ENCODE assay signal across 25 mouse cellular contexts in genomic region chr5:45219101-45219500, GRCm38 (mm10).
DNase-seq lines count a peak whose midpoint lies in the region; ATAC-seq and TF ChIP-seq lines count a peak whose summit lies in the region.
"Had no signal": no experiment of that assay in that cellular context is flagged by ENCODE, and none has a peak within 500 bp of the region (broad histone marks: within the 10 kb centered on the region; RNA-seq: fewer than 3 reads in every experiment).

No protein-coding gene starts in this region.

- no peak for TF ChIP-seq POLR2A in bone marrow macrophage, adult 2 months (IDR thresholded peaks at IDR 0.05; ENCODE audit: borderline replicate concordance, low read depth, low read length)
- TF ChIP-seq POLR2A in brain, embryonic 14.5 days (IDR thresholded peaks at IDR 0.05; ENCODE audit: borderline replicate concordance, extremely low read depth, insufficient read depth, insufficient read length, poor library complexity, severe bottlenecking) = no peak

- no peak for DNase-seq in frontal cortex, postnatal 25 days (ENCODE audit: low spot score in 2 of 2)
- DNase-seq in midbrain, postnatal 0 days (ENCODE audit: low spot score) = peak; percentile 34
- no peak for DNase-seq in midbrain, embryonic 11.5 days (ENCODE audit: low spot score, missing footprints)
- DNase-seq in brain, embryonic 14.5 days (ENCODE audit: low read depth) = peak; percentile 50
- no peak for DNase-seq in lung, adult 18-20 months
- DNase-seq: adrenal gland, adult 8-10 months; adrenal gland, postnatal 25 days; cerebellum, adult 11-12 months; cerebellum, adult 8-10 months; cerebellum, postnatal 10 days; cerebellum, postnatal 36 days; embryo, embryonic 11 days; kidney, adult 11 months; kidney, adult 8-10 months had no signal

- no peak overlapping the region for H3K27ac ChIP-seq in midbrain, postnatal 0 days (ENCODE audit: low read depth, low read length)
- H3K27ac ChIP-seq in midbrain, embryonic 11.5 days (ENCODE audit: low read depth, low read length) = no peak overlapping the region
- H3K27ac ChIP-seq in bone marrow macrophage, adult 2 months (ENCODE audit: insufficient read depth, low read depth, low read length) = peak overlapping the region; percentile 78; the same call in 1 of the 2 replicates
- H3K27ac ChIP-seq: embryonic facial prominence, embryonic 10.5 days; embryonic facial prominence, embryonic 13.5 days; forebrain, embryonic 15.5 days; hindbrain, embryonic 14.5 days; intestine, embryonic 15.5 days had no signal

- TF ChIP-seq CTCF in midbrain, postnatal 0 days (IDR thresholded peaks at IDR 0.05) = no peak
- TF ChIP-seq CTCF in bone marrow macrophage, adult 2 months (IDR thresholded peaks at IDR 0.05; ENCODE audit: low read depth, low read length) = no peak
- TF ChIP-seq CTCF in brain, embryonic 14.5 days (IDR thresholded peaks at IDR 0.05; ENCODE audit: borderline replicate concordance, extremely low read depth, insufficient read depth, insufficient read length) = no peak

- no peak overlapping the region for H3K4me3 ChIP-seq in midbrain, postnatal 0 days (ENCODE audit: low read depth, low read length)
- no peak overlapping the region for H3K4me3 ChIP-seq in midbrain, embryonic 11.5 days (ENCODE audit: low read depth, low read length)
- no peak overlapping the region for H3K4me3 ChIP-seq in bone marrow macrophage, adult 2 months (ENCODE audit: insufficient read depth, low read length)
- H3K4me3 ChIP-seq: embryonic facial prominence, embryonic 10.5 days; embryonic facial prominence, embryonic 13.5 days; erythroblast, embryonic 14.5 days; forebrain, embryonic 15.5 days; intestine, embryonic 15.5 days had no signal

- H3K9me3 ChIP-seq in midbrain, postnatal 0 days (ENCODE audit: low read length) = no peaks in the 10 kb centered on the region
- no peaks in the 10 kb centered on the region for H3K9me3 ChIP-seq in midbrain, embryonic 11.5 days (ENCODE audit: control insufficient read depth, low read length)
- H3K9me3 ChIP-seq: embryonic facial prominence, embryonic 13.5 days; forebrain, embryonic 15.5 days; intestine, embryonic 15.5 days had no signal

- no peaks in the 10 kb centered on the region for H3K4me1 ChIP-seq in midbrain, postnatal 0 days (ENCODE audit: insufficient read depth, low read length)
- no peaks in the 10 kb centered on the region for H3K4me1 ChIP-seq in midbrain, embryonic 11.5 days (ENCODE audit: control insufficient read depth, insufficient read depth, low read length)
- H3K4me1 ChIP-seq in bone marrow macrophage, adult 2 months (ENCODE audit: control insufficient read depth, insufficient read depth, low read length) = peaks cover 31% of the 10 kb centered on the region
- H3K4me1 ChIP-seq: forebrain, embryonic 15.5 days; intestine, embryonic 15.5 days had no signal

- H3K27me3 ChIP-seq in midbrain, postnatal 0 days (ENCODE audit: insufficient read depth, low read length) = no peaks in the 10 kb centered on the region
- no peaks in the 10 kb centered on the region for H3K27me3 ChIP-seq in midbrain, embryonic 11.5 days (ENCODE audit: control insufficient read depth, insufficient read depth, low read length)
- H3K27me3 ChIP-seq: embryonic facial prominence, embryonic 13.5 days; forebrain, embryonic 15.5 days; intestine, embryonic 15.5 days had no signal

- H3K4me2 ChIP-seq in midbrain, postnatal 0 days (ENCODE audit: low read depth, low read length, poor library complexity, severe bottlenecking) = no peak overlapping the region
- no peak overlapping the region for H3K4me2 ChIP-seq in midbrain, embryonic 11.5 days
- H3K4me2 ChIP-seq: embryonic facial prominence, embryonic 13.5 days; forebrain, embryonic 15.5 days; heart, embryonic 11.5 days; hindbrain, embryonic 14.5 days; intestine, embryonic 15.5 days had no signal

- peak; percentile 39 for ATAC-seq in frontal cortex, adult (ENCODE audit: low TSS enrichment)
- ATAC-seq in midbrain, postnatal 0 days (ENCODE audit: low FRiP score) = no peak
- ATAC-seq in midbrain, embryonic 11.5 days (ENCODE audit: low FRiP score) = no peak
- ATAC-seq: activated CD4-positive, CD25-positive, alpha-beta regulatory T cell, adult 4 months; CD4-positive, CD25-positive, alpha-beta regulatory T cell, adult 4 months; forebrain, embryonic 15.5 days; intestine, embryonic 15.5 days had no signal

- WGBS in midbrain, postnatal 0 days = 67% methylated on average over 3 of the region's 3 CpGs
- 81% methylated on average over 3 of the region's 3 CpGs for WGBS in midbrain, embryonic 11.5 days

- H3K9ac ChIP-seq in midbrain, postnatal 0 days (replicated peaks; ENCODE audit: low read length, poor library complexity, severe bottlenecking) = no peak overlapping the region
- H3K9ac ChIP-seq in midbrain, embryonic 11.5 days (ENCODE audit: low read length) = no peak overlapping the region
- H3K9ac ChIP-seq: embryonic facial prominence, embryonic 13.5 days; forebrain, embryonic 15.5 days; hindbrain, embryonic 14.5 days; intestine, embryonic 15.5 days had no signal

- H3K36me3 ChIP-seq in midbrain, postnatal 0 days (ENCODE audit: insufficient read depth, low read length) = no peaks in the 10 kb centered on the region
- no peaks in the 10 kb centered on the region for H3K36me3 ChIP-seq in midbrain, embryonic 11.5 days (ENCODE audit: control insufficient read depth, insufficient read depth, low read length)
- H3K36me3 ChIP-seq: embryonic facial prominence, embryonic 10.5 days; embryonic facial prominence, embryonic 13.5 days; forebrain, embryonic 15.5 days; intestine, embryonic 15.5 days had no signal

Comparison
In these comparisons a context has a peak if more than half of its experiments do, and no peak if none do; other contexts are left out.
1. DNase-seq: peak in midbrain, postnatal 0 days (single experiment) and brain, embryonic 14.5 days (single experiment); none in frontal cortex, postnatal 25 days (0 of 2), midbrain, embryonic 11.5 days (single experiment) and lung, adult 18-20 months (0 of 2).